Mouse (Mus musculus) liver, postnatal 0 days (tissue): ENCODE measurements at regions not wholly inside any gene's neighbourhood (a gene's known extent, or its start where the extent isn't known, plus 50 kb on each side); places are given as distances from the start of the nearest gene placed in this dataset.

ENCODE experiments used
- CTCF ChIP-seq: sonication (generic); IDR thresholded peaks from 2 replicates; pipeline ENCODE4 v1.5.1; 2016; ENCODE audit warnings: antibody characterized with exemption, low read depth
- EP300 ChIP-seq: IDR thresholded peaks from 2 replicates; pipeline ENCODE4 v1.6.1; 2016; ENCODE audit warnings: antibody characterized with exemption, low read depth, mild to moderate bottlenecking

- TF ChIP-seq CTCF, result no peak
- no peak for TF ChIP-seq EP300
Observed at GRCm38 (mm10) chr3:8036697-8037096, 1416.5 kb upstream of the 1700008P02Rik start.
